Mouse (Mus musculus): ENCODE measurements around the gene Hykk.

- no peak for TF ChIP-seq GATA1 (IDR thresholded peaks at IDR 0.05; ENCODE audit: borderline replicate concordance, low read length)
- TF ChIP-seq FLI1 (IDR thresholded peaks at IDR 0.05; ENCODE audit: low read length): no peak
Observed at GRCm38 (mm10) chr9:54878759-54879158, 38.3 kb upstream of the Hykk start.
